Mouse (Mus musculus): ENCODE measurements at regions not wholly inside any gene's neighbourhood (a gene's known extent, or its start where the extent isn't known, plus 50 kb on each side); places are given as distances from the start of the nearest gene placed in this dataset.

DNA sequence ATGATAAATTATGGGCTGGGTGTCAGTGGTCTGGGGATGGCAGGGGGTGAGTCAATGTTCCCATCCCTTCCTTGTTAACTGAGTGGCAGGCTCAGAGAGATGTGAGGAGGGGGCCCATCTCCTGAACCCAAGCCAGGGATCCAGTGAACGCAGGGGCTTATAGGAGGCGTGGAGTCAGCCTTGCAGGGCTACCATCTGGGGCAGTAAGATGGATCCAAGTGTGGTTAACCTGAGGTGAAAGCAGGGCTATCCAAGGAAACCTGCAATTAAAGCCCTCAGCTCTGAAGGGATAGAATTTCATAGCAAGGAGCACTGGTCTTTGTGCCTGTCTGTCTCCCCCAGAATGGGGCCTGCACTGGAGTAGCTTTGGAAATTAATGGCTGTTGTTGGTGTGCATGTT, 103.3 kb upstream of the Mgmt start:
- TF ChIP-seq POLR2A (IDR thresholded peaks at IDR 0.05; ENCODE audit: borderline replicate concordance, extremely low read depth, low read depth, low read length) (no peak), CTCF (IDR thresholded peaks at IDR 0.05; ENCODE audit: insufficient read depth, low read length) (no peak)

All from lung, adult 2 months (tissue).